Mouse (Mus musculus) thymus, adult 2 months (tissue): ENCODE measurements around the gene Disp1.

Source experiments
- CTCF ChIP-seq: fragments of 200-500 bp; IDR thresholded peaks from 2 replicates; pipeline ENCODE4 v1.5.1; 2012; ENCODE audit warnings: mild to moderate bottlenecking, control low read depth, low read length, moderate library complexity, borderline replicate concordance; ENCODE audit not compliant: control insufficient read depth, poor library complexity, insufficient read depth; ENCODE audit errors: extremely low read depth
- POLR2A ChIP-seq: fragments of 200-500 bp; IDR thresholded peaks from 2 replicates; pipeline ENCODE4 v1.6.1; 2012; ENCODE audit warnings: mild to moderate bottlenecking, low read length, control low read depth, moderate library complexity; ENCODE audit not compliant: control insufficient read depth, poor library complexity, insufficient read depth; ENCODE audit errors: extremely low read depth

- TF ChIP-seq POLR2A (no peak), CTCF (no peak)
Measured at GRCm38 (mm10) chr1:183101371-183101770, 120.0 kb downstream of the Disp1 start.
